Mouse (Mus musculus) small intestine, adult 10 weeks (tissue): ENCODE data around the gene Amy1. TPM values are rescaled to one million over a fixed set of nuclear protein-coding genes. Genes with fewer than 3 reads are reported as not detected.

Experiments used
- polyA plus RNA-seq: library from polyadenylated mRNA; stranded (reverse); fragments of 350-450 nt; fragmentation: Illumina TruSeq; extraction: RNeasy Lipid Tissue Mini Kit (QIAGEN cat#74804); gene quantifications from one replicate; pipeline ENCODE4 v1.2.3, GENCODE M21; 2014; ENCODE audit warnings: low replicate concordance

The Amy1 gene
- polyA plus RNA-seq, result 15.3 TPM

DNA sequence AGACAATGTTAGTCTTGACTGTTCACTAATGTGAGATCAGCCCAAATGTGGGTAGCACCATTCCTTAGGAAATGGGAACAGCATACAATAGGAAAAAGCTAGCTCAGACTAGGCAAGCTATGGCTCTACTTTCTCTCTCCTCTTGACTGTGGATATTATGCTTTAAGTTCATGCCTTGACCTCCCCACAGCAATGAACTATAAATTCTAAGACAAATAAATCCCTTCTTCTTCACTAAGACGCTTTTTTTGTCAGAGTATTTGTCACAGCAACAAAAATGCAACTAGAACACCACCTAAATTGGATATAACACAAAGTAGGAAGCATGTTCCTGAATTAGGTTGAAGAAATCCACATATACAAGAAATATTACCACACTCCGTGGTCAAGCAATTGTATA is at the start of gene Amy1:
Gene Amy1 (minus strand): TSS at position 101 of the 400 bp plus-strand sequence.

GRCm38 (mm10) chr3:113629606-113630359 is 23.3 kb upstream of the Amy1 start, which contains the start of gene Rnpc3:
TSS of gene Rnpc3 (minus strand) at chr3:113630149.

DNA sequence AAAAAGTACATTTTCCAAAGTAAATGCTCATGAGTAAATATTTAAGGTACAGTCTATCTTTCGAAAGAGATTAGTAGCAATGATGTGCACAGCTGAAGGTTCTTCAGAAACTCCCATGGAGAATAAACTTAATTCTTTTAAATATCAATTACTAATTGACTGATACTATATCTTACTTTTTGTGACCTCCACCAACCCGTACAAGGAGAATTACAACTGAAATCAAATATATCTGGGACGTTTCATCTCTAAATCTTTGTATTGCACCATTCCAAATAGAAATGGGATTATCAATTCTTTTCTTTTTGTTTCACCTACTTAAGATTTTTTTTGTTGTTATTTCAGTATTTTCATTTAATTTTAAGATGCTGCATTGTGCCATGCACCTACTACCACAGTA is 74.2 kb downstream of the Amy1 start, which contains the start of gene Amy2a1:
Gene Amy2a1 (minus strand): TSS at position 101 of the 400 bp plus-strand sequence.

Other genes starting within 250 kb of the Amy1 start
- not detected for gene Amy2a1, start 74.3 kb downstream of the Amy1 start, polyA plus RNA-seq
- 85.9 TPM for gene Rnpc3, start 23.4 kb upstream of the Amy1 start, polyA plus RNA-seq